Comparison of ENCODE assay signal across 32 mouse cellular contexts in the genomic region with DNA sequence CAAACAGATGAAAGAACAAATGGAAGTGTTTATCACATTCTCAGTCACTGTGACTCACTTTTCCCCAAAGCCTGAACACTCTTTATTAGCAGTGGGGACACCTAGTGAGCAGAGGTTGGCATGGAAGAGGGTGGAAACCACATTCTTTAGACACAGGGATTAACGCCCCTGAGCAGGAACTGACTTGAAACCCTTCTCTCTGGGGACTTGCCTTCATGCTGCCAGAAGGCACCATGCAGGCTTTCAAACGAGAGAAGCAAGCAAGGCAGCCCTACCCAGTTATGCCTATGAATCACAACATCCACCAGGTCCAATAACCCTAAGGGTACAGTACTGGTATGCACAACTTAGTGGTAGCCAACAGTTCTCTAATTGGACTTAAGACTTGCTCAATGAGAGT. TPM values are rescaled to one million over a fixed set of nuclear protein-coding genes. Genes with fewer than 3 reads are reported as not detected.
DNase-seq lines count a peak whose midpoint lies in the region; ATAC-seq and TF ChIP-seq lines count a peak whose summit lies in the region.
"Had no signal": no experiment of that assay in that cellular context is flagged by ENCODE, and none has a peak within 500 bp of the region (broad histone marks: within the 10 kb centered on the region; RNA-seq: fewer than 3 reads in every experiment).

No protein-coding gene starts in this region.

- no peak for ATAC-seq in midbrain, embryonic 11.5 days (ENCODE audit: low FRiP score)
- ATAC-seq: forebrain, embryonic 16.5 days; lung, postnatal 0 days had no signal

- no peaks in the 10 kb centered on the region for H3K9me3 ChIP-seq in midbrain, embryonic 11.5 days (ENCODE audit: control insufficient read depth, low read length)
- H3K9me3 ChIP-seq: hindbrain, embryonic 10.5 days; hindbrain, embryonic 15.5 days; limb, embryonic 12.5 days had no signal

- H3K4me1 ChIP-seq in embryonic fibroblast, embryonic 13.5 days (ENCODE audit: control insufficient read depth, insufficient read depth, low read length), result peaks cover 14% of the 10 kb centered on the region
- no peaks in the 10 kb centered on the region for H3K4me1 ChIP-seq in midbrain, embryonic 11.5 days (ENCODE audit: control insufficient read depth, insufficient read depth, low read length)
- H3K4me1 ChIP-seq: hindbrain, embryonic 10.5 days; hindbrain, embryonic 15.5 days; limb, embryonic 12.5 days had no signal

- no peaks in the 10 kb centered on the region for H3K27me3 ChIP-seq in midbrain, embryonic 11.5 days (ENCODE audit: control insufficient read depth, insufficient read depth, low read length)
- H3K27me3 ChIP-seq: hindbrain, embryonic 15.5 days; limb, embryonic 12.5 days had no signal

- H3K27ac ChIP-seq in embryonic fibroblast, embryonic 13.5 days (ENCODE audit: insufficient read depth, low read length), result peak overlapping the region; percentile 77
- no peak overlapping the region for H3K27ac ChIP-seq in midbrain, embryonic 11.5 days (ENCODE audit: low read depth, low read length)
- H3K27ac ChIP-seq: hindbrain, embryonic 10.5 days; hindbrain, embryonic 15.5 days; kidney, postnatal 0 days; limb, embryonic 12.5 days had no signal

- no peak overlapping the region for H3K4me2 ChIP-seq in midbrain, embryonic 11.5 days
- H3K4me2 ChIP-seq: hindbrain, embryonic 15.5 days; limb, embryonic 12.5 days; liver, embryonic 11.5 days had no signal

- DNase-seq in urinary bladder, postnatal 14 days (ENCODE audit: low spot score), result peak; percentile 18
- DNase-seq in urinary bladder, postnatal 4 days (ENCODE audit: low spot score in 2 of 2), result no peak
- peak; percentile 86 for DNase-seq in Muller cell, postnatal 12 days (ENCODE audit: inconsistent ontology term)
- no peak for DNase-seq in frontal cortex, postnatal 14 days (ENCODE audit: low spot score in 2 of 2)
- DNase-seq in midbrain, embryonic 11.5 days (ENCODE audit: low spot score, missing footprints), result no peak
- no peak for DNase-seq in gastrocnemius, postnatal 10 days
- DNase-seq: adrenal gland, postnatal 36 days; cerebellum, adult 2 months; cerebellum, postnatal 14 days; heart, postnatal 14 days; kidney, adult 8-10 months; layer of hippocampus, adult 9-11 months; lung, postnatal 4 days; midbrain, embryonic 14.5 days had no signal

- TF ChIP-seq CTCF in embryonic fibroblast, embryonic 13.5 days (IDR thresholded peaks at IDR 0.05; ENCODE audit: borderline replicate concordance, insufficient read depth, low read length), result no peak

- H3K9ac ChIP-seq in midbrain, embryonic 11.5 days (ENCODE audit: low read length), result no peak overlapping the region
- H3K9ac ChIP-seq: hindbrain, embryonic 15.5 days; limb, embryonic 12.5 days had no signal

- WGBS in midbrain, embryonic 11.5 days, result 25% methylated on average over 2 of the region's 2 CpGs

- TF ChIP-seq POLR2A in embryonic fibroblast, embryonic 13.5 days (IDR thresholded peaks at IDR 0.05; ENCODE audit: low read depth, low read length), result no peak

- H3K36me3 ChIP-seq in midbrain, embryonic 11.5 days (ENCODE audit: control insufficient read depth, insufficient read depth, low read length), result no peaks in the 10 kb centered on the region
- H3K36me3 ChIP-seq: hindbrain, embryonic 10.5 days; hindbrain, embryonic 15.5 days; limb, embryonic 12.5 days had no signal

- H3K4me3 ChIP-seq in embryonic fibroblast, embryonic 13.5 days (ENCODE audit: insufficient read depth, low read length), result no peak overlapping the region
- no peak overlapping the region for H3K4me3 ChIP-seq in midbrain, embryonic 11.5 days (ENCODE audit: low read depth, low read length)
- H3K4me3 ChIP-seq: hindbrain, embryonic 10.5 days; hindbrain, embryonic 15.5 days; limb, embryonic 12.5 days had no signal

RNA-seq across cellular contexts. Expression of gene Tmem45a, which starts 12.6 kb away (rescaled TPM):
- 101 and 125 TPM in 2 replicates for polyA plus RNA-seq in embryonic fibroblast, embryonic 13.5 days (2011; ENCODE audit: insufficient read length, low read depth, missing spikeins)
- 9.5 and 11.6 TPM in 2 replicates for polyA plus RNA-seq in midbrain, embryonic 11.5 days (2014; fragmentation: Nextera tagmentation; extraction: Ambion mirVana)
- total RNA-seq in gastrocnemius, postnatal 10 days (2021), result 10 to 100 TPM; 13.6 to 15.2 TPM
- total RNA-seq: granulocyte monocyte progenitor cell, adult 5-6 weeks; megakaryocyte-erythroid progenitor cell, adult 5-6 weeks; monocyte, adult 5-6 weeks had no signal

RNA-seq across cellular contexts. Expression of gene Lnp1, which starts 54.5 kb away (rescaled TPM):
- not detected in 2 replicates for polyA plus RNA-seq in embryonic fibroblast, embryonic 13.5 days (2011; ENCODE audit: insufficient read length, low read depth, missing spikeins)
- polyA plus RNA-seq in midbrain, embryonic 11.5 days (2014; fragmentation: Nextera tagmentation; extraction: Ambion mirVana), result not detected in 2 replicates
- total RNA-seq in gastrocnemius, postnatal 10 days (2021), result not detected
- total RNA-seq: adrenal gland, postnatal 36 days; gastrocnemius, adult 8-10 months; granulocyte monocyte progenitor cell, adult 5-6 weeks; heart, postnatal 14 days; megakaryocyte-erythroid progenitor cell, adult 5-6 weeks; monocyte, adult 5-6 weeks had no signal
- polyA plus RNA-seq: forebrain, embryonic 11.5 days; hindbrain, embryonic 10.5 days; hindbrain, embryonic 15.5 days; intestine, embryonic 14.5 days; kidney, postnatal 0 days; large intestine, adult 2 months; limb, embryonic 12.5 days; liver, embryonic 11.5 days; liver, embryonic 16.5 days; lung, postnatal 0 days; midbrain, embryonic 14.5 days; neural tube, embryonic 14.5 days; testis, adult 2 months had no signal

Comparison
In these comparisons a context has a peak if more than half of its experiments do, and no peak if none do; other contexts are left out.
1. DNase-seq: peak in urinary bladder, postnatal 14 days (single experiment) and Muller cell, postnatal 12 days (single experiment); none in urinary bladder, postnatal 4 days (0 of 2), frontal cortex, postnatal 14 days (0 of 2), midbrain, embryonic 11.5 days (single experiment) and gastrocnemius, postnatal 10 days (single experiment).